Mouse (Mus musculus): ENCODE measurements at regions not wholly inside any gene's neighbourhood (a gene's known extent, or its start where the extent isn't known, plus 50 kb on each side); places are given as distances from the start of the nearest gene placed in this dataset.

GRCm38 (mm10) chr4:83987846-83988245 is 462.5 kb downstream of the Ccdc171 start:
- DNase-seq: no peak

DNA sequence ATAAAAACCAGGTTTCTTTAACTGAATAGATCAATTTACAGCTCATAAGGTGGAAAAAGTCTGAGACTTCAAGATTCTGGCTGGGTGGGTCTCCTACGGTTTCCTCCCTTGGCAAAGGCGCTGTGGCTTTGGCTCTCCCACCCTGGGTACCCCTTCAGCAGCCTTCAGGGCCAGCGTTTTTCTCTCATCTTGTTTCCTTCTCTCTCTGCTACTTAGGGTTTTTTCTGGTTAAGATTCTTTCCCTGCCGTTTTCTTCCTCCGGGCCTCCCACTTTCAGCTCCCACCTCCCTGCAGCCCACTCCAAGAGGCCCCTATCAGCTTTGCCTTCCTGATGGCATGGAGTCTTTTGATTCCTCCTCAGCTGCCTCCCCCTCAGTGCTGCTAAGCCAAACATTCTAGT is 463.0 kb downstream of the Ccdc171 start:
- no peak for DNase-seq

- DNase-seq: no peak
Measured at GRCm38 (mm10) chr4:83990126-83990989, 465.0 kb downstream of the Ccdc171 start.

GRCm38 (mm10) chr4:83991195-83991594 is 465.9 kb downstream of the Ccdc171 start:
- no peak for DNase-seq

- no peak for DNase-seq
Measured at GRCm38 (mm10) chr4:83997079-83997478, 471.7 kb downstream of the Ccdc171 start.

- no peak for DNase-seq
Measured at GRCm38 (mm10) chr4:84001645-84002044, 476.3 kb downstream of the Ccdc171 start.

DNA sequence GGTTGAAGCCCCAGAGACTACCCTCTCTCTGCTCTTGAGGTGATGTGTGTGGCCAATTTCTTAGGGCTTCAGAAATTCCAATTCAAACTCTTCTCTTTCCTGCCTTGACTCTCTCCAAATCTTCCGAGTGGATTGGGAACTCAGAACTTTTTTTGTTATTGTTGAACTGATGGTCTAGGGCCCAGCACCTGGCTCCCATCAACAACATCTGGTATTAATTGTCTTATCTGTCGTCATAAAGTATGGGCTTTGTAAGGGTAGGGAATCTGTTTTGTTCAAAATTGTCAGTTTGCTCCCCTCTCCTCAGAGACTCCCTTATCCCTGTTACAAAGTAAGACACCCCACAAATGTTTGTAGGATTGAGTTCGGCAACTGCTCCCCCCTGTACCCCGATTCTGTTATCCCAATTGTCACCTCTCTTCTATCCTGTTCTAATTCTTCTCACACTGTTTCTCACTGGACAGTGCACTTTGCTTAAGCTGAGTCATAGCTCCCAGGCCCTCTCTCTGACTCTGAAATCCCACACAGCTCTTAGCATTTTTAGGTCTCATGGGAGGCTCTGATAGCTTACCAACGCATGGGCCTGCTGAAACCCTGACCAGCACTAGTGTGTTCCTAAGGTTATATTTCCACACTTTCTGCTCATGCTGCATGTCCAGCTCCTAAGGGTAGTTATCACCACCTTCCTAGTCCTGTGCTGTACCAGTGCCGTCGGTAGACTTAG is 478.9 kb downstream of the Ccdc171 start:
- DNase-seq: no peak

GRCm38 (mm10) chr4:84004786-84005382 is 479.5 kb downstream of the Ccdc171 start:
- DNase-seq: no peak

DNA sequence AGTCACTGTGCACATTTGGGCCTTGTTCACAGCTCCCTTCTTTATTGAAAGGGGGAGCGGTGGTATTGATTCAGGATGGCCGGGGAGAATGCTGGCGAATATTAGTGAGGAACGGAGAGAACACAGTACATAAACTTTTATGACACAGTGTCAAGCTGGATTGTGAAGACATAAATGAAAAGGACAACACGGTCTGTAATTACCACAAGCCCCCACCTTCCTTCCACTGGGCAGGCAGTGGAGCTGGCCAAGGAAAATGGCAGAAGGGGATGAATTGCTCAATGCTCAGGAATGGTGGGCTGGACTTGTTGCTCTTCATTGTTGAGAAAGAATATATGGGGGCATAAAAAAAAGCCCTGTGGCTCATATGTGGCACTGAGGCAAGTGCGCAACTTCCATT is 486.6 kb downstream of the Ccdc171 start:
- DNase-seq: no peak

DNA sequence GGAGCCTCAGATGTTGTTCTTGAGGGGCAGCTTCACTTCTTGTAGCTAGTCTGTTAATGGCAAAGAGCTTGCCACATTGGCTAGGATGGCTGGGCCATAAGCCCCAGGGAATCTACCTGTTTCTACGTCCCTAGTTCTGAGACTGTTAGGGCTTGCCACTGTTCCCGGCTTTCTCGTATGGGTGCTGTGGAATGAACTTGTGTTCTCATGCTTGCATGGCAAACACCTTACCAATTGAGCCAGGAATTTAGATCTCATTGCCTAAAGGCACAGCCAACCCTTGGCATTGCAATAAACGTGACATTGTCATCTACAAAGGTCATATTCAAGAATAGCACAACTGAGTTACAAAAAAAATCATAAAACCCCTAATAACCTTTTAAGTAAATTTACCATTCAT is 489.8 kb downstream of the Ccdc171 start:
- no peak for DNase-seq

GRCm38 (mm10) chr4:84015552-84016169 is 490.3 kb downstream of the Ccdc171 start:
- DNase-seq: no peak

GRCm38 (mm10) chr4:84018135-84018534 is 492.8 kb downstream of the Ccdc171 start:
- no peak for DNase-seq

- DNase-seq: no peak
Measured at GRCm38 (mm10) chr4:84018774-84019173, 493.4 kb downstream of the Ccdc171 start.

DNA sequence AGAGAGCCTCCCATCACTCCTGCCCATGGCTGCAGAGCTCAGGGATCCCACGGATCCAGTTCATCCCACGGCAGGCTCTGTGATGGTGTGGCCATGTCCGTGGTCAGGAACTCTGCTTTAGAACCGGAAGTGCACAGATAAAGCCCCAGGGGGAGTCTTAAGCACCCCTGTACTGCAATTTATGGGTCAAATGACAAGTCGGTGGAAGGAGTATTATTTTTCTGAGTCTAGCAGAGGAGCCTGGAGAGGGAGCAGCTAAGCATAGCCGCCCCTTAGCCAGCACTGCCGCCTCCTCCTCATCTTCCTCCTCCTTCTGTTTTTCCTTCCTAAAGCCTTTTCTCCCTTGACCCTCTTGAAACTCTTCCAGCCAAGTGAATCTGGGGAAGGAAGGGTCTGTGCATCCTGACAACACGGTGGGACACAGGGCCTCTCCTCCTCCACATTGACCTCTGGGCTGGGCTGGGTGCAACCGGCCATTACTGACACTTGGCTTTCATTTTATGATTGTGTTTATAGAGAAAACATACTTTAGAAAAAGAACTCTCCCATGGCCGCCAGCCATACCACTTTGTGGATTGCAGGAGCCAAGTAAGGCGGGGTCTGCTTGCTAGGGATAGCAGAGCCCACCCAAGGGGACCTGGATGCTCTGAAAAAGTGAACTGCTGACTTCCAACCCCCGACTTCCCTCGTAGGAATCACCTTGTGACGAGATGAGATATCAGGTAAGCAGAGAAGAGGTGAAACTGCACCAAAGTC is 494.3 kb downstream of the Ccdc171 start:
- DNase-seq: no peak

DNA sequence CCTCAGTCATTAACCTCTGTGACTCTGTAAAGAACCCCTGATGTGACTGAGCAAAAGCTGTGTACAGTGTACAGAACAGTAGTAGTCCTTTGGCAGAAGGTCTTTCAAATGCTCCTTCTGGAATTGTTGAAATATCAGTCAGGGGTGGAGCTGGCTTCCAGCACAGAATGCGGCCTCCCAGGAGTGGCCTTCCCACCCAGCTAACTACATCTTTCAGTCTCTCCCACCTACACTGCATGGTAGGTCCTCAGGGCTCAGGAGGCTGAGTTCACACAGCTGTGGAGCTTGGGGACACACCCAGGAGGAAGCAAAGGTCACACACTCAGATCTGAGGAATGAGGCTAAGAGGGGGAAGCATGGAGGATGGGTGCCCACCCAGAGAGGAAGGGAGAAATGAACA is 495.3 kb downstream of the Ccdc171 start:
- DNase-seq: no peak

- DNase-seq: no peak
Measured at GRCm38 (mm10) chr4:84022323-84022722, 497.0 kb downstream of the Ccdc171 start.

DNA sequence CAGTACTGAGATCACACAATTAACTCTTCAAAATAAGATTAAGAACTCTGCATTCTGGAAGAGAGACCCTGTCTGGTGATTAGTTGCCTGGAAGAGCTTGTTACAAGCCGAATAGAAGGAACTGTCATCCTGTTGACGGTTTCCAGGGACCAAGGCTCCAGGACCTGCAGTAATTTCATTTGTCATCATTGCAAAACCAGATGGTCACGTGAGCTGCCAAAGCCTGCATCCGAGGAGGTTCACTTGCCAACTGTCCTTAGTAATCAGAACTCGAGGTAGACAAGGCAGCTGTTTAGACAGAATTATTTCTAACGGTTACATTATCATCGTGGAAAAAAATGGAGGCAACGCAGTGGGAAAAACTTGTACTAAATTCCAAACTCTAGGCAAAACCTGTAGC is 500.8 kb downstream of the Ccdc171 start:
- no peak for DNase-seq

DNA sequence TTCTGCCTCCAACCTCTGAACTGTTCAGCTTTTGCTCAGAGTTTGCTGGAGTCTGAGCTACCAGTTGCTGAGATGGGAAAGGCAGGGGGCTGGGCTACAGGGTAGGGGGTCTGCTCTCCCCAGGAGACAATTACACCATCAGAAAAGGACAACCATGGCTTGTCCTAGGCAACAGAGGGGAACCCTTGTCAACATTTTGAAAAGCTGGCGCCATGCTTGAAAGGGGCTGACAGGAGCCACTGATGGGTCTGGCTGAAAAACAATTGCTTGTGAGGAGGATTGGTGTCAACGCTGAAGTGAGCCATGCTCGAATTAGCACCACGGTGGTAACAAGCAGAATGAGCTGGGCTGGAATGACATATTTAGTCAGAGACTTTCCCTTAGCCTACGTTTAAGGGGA is 502.8 kb downstream of the Ccdc171 start:
- no peak for DNase-seq

- no peak for DNase-seq
Measured at GRCm38 (mm10) chr4:84030916-84031315, 505.6 kb downstream of the Ccdc171 start.

- DNase-seq: no peak
Measured at GRCm38 (mm10) chr4:84032505-84032904, 507.2 kb downstream of the Ccdc171 start.

GRCm38 (mm10) chr4:84035347-84035746 is 510.0 kb downstream of the Ccdc171 start:
- no peak for DNase-seq

DNA sequence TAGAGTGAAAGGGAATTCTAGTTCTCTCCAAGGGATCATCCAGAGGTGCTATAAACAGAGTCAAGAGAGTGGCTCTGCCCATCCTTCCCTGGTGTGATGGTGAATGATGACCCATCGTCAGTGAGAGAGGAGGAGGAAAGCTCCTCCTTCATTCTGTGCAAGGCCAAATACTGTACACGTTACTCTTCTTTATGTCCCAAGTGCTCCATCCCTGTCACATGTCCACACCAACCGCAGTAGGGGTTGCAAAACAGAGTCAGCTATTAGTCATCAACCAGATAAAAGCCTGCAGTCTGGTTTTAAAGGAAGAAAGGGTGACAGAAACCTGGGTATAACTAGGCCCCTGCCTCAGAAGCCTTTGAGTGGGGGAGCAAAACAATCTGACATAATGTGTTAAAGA is 512.2 kb downstream of the Ccdc171 start:
- DNase-seq: no peak

GRCm38 (mm10) chr4:84050243-84050642 is 524.9 kb downstream of the Ccdc171 start:
- no peak for DNase-seq

All from cerebellum, adult 9-11 months (tissue).